Mouse (Mus musculus) thymus, adult 2 months (tissue): ENCODE data around the gene Timm8a2. TPM values are rescaled to one million over a fixed set of nuclear protein-coding genes. Genes with fewer than 3 reads are reported as not detected.

Source experiments
- DNase-seq: peaks from one replicate; pipeline ENCODE4 v3.0.0; 2021
- H3K27ac ChIP-seq: fragments of 200-500 bp; 2 replicates; pipeline ENCODE4 v1.5.1; 2012; ENCODE audit warnings: low read length, control low read depth; ENCODE audit not compliant: control insufficient read depth, insufficient read depth
- H3K27me3 ChIP-seq: fragments of 200-500 bp; 2 replicates; pipeline ENCODE4 v1.6.1; 2012; ENCODE audit warnings: mild to moderate bottlenecking, low read length, moderate library complexity, mixed read lengths; ENCODE audit not compliant: control insufficient read depth, insufficient read depth
- H3K36me3 ChIP-seq: fragments of 200-500 bp; 2 replicates; pipeline ENCODE4 v1.6.1; 2012; ENCODE audit warnings: mild to moderate bottlenecking, low read length, moderate library complexity; ENCODE audit not compliant: control insufficient read depth, insufficient read depth
- H3K4me1 ChIP-seq: fragments of 200-500 bp; replicated peaks from 2 replicates; pipeline ENCODE4 v1.6.1; 2012; ENCODE audit warnings: low read length; ENCODE audit not compliant: control insufficient read depth, insufficient read depth
- H3K4me3 ChIP-seq: fragments of 200-500 bp; 2 replicates; pipeline ENCODE4 v1.5.1; 2012; ENCODE audit warnings: mild to moderate bottlenecking, low read length, control low read depth, moderate library complexity; ENCODE audit not compliant: control insufficient read depth, insufficient read depth
- CTCF ChIP-seq: fragments of 200-500 bp; IDR thresholded peaks from 2 replicates; pipeline ENCODE4 v1.5.1; 2012; ENCODE audit warnings: mild to moderate bottlenecking, control low read depth, low read length, moderate library complexity, borderline replicate concordance; ENCODE audit not compliant: control insufficient read depth, poor library complexity, insufficient read depth; ENCODE audit errors: extremely low read depth
- POLR2A ChIP-seq: fragments of 200-500 bp; IDR thresholded peaks from 2 replicates; pipeline ENCODE4 v1.6.1; 2012; ENCODE audit warnings: mild to moderate bottlenecking, low read length, control low read depth, moderate library complexity; ENCODE audit not compliant: control insufficient read depth, poor library complexity, insufficient read depth; ENCODE audit errors: extremely low read depth
- WGBS: fragments of 180-500 bp; shearing (Covaris S2); methylation state at CpG from one replicate; pipeline ENCODE4 v1.1.7; 2018; 5-methylcytosine and 5-hydroxymethylcytosine counted together
- polyA plus RNA-seq: library from polyadenylated mRNA; depleted of rRNA; stranded (reverse); fragments of >200 nt; gene quantifications from 2 replicates; pipeline ENCODE4 v1.2.3, GENCODE M21; 2012

Timm8a2 gene
- polyA plus RNA-seq, 1 experiment, result 0.38 TPM

- H3K27me3 ChIP-seq, result no peaks in the 10 kb centered on the region
- 99% methylated on average over 2 of the region's 2 CpGs for WGBS
- H3K27ac ChIP-seq, result no peak overlapping the region
- no peaks in the 10 kb centered on the region for H3K36me3 ChIP-seq
- DNase-seq, result no peak
- peaks cover 27% of the 10 kb centered on the region for H3K4me1 ChIP-seq
- no peak for TF ChIP-seq POLR2A
- TF ChIP-seq CTCF, result no peak
- H3K4me3 ChIP-seq, result no peak overlapping the region
These were observed 2.4 kb upstream of the Timm8a2 start for GRCm38 (mm10) chr14:122032045-122032444.

- Histone ChIP-seq H3K36me3 (no peaks in the 10 kb centered on the region), H3K27me3 (no peaks in the 10 kb centered on the region)
- WGBS, result 100% methylated on average over 1 of the region's 1 CpGs
These were observed 707 bp downstream of the Timm8a2 start for GRCm38 (mm10) chr14:122035181-122035580.

GRCm38 (mm10) chr14:122035860-122036259, 1.4 kb downstream of the Timm8a2 start:
- 42% methylated on average over 2 of the region's 2 CpGs for whole genome bisulfite sequencing
- TF ChIP-seq CTCF, result no peak
- no peak for TF ChIP-seq POLR2A
- peaks cover under 1% of the 10 kb centered on the region; the same call in 1 of the 2 replicates for H3K4me1 ChIP-seq
- H3K27ac ChIP-seq, result no peak overlapping the region
- H3K4me3 ChIP-seq, result no peak overlapping the region
- DNase-seq, result no peak
- no peaks in the 10 kb centered on the region for H3K27me3 ChIP-seq
- no peaks in the 10 kb centered on the region for H3K36me3 ChIP-seq

More at GRCm38 (mm10) chr14:122035181-122035580, 707 bp downstream of the Timm8a2 start:
- no peak for DNase-seq
- H3K4me1 ChIP-seq, result peaks cover 7% of the 10 kb centered on the region
- no peak overlapping the region for H3K27ac ChIP-seq
- no peak overlapping the region for H3K4me3 ChIP-seq
- TF ChIP-seq POLR2A (no peak), CTCF (no peak)

- H3K4me1 ChIP-seq, result peaks cover 5% of the 10 kb centered on the region
- no peak overlapping the region for H3K4me3 ChIP-seq
- no peak for TF ChIP-seq CTCF
- no peak for TF ChIP-seq POLR2A
- H3K36me3 ChIP-seq, result no peaks in the 10 kb centered on the region
- DNase-seq, result no peak
- 79% methylated on average over 13 of the region's 13 CpGs for WGBS
- H3K27me3 ChIP-seq, result no peaks in the 10 kb centered on the region
- H3K27ac ChIP-seq, result no peak overlapping the region
These were observed 4.6 kb downstream of the Timm8a2 start for GRCm38 (mm10) chr14:122038874-122039647.

GRCm38 (mm10) chr14:122041413-122041825, 6.9 kb downstream of the Timm8a2 start:
- Histone ChIP-seq H3K27ac (no peak overlapping the region), H3K4me1 (peaks cover 5% of the 10 kb centered on the region), H3K36me3 (no peaks in the 10 kb centered on the region), H3K27me3 (no peaks in the 10 kb centered on the region), H3K4me3 (no peak overlapping the region)
- 59% methylated on average over 3 of the region's 3 CpGs for WGBS
- no peak for TF ChIP-seq CTCF
- TF ChIP-seq POLR2A, result no peak
- no peak for DNase-seq

GRCm38 (mm10) chr14:122042142-122042694, 7.7 kb downstream of the Timm8a2 start:
- no peak for DNase-seq
- WGBS, result 41% methylated on average over 8 of the region's 8 CpGs
- no peak overlapping the region for H3K4me3 ChIP-seq
- TF ChIP-seq POLR2A, result no peak
- no peak for TF ChIP-seq CTCF
- no peaks in the 10 kb centered on the region for H3K27me3 ChIP-seq
- H3K27ac ChIP-seq, result no peak overlapping the region
- H3K4me1 ChIP-seq, result peaks cover 5% of the 10 kb centered on the region
- no peaks in the 10 kb centered on the region for H3K36me3 ChIP-seq
